Mouse (Mus musculus): ENCODE measurements around the gene Olfr1197. TPM values are rescaled to one million over a fixed set of nuclear protein-coding genes. Genes with fewer than 3 reads are reported as not detected.

Olfr1197 gene
- not detected in 2 replicates for polyA plus RNA-seq (2015; fragmentation: Nextera tagmentation; extraction: Ambion mirVana)

DNA sequence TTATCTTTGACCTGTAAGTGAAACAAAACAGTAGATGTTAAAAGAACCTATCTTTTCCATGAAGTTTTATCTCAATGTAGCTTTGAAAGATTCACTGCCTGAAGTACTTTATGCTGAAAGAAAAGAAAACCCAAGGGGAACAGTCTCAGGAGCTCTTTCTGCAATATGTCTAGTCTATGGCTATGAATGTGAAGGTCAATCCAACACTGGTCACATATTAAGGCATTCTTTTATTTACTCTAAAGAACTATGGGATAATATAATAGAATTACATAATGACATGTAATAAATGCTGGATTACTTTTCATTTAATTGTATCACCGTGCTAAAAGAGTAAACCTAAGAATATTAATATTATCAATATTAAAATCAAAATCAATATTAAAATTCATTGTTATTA lies at the start of gene Olfr1197:
Gene Olfr1197 (minus strand): TSS at position 101 of the 400 bp plus-strand sequence.
- Histone ChIP-seq H3K27ac (replicated peaks) (no peak within 1 kb of the TSS), H3K27me3 (no peaks in the 10 kb centered on the region), H3K4me1 (replicated peaks) (no peaks in the 10 kb centered on the region), H3K36me3 (no peaks in the 10 kb centered on the region), H3K4me3 (no peak within 1 kb of the TSS), H3K4me2 (no peak within 1 kb of the TSS), H3K9me3 (no peaks in the 10 kb centered on the region), H3K9ac (no peak within 1 kb of the TSS)
- ATAC-seq (ENCODE audit: low FRiP score, low read depth): no peak
- WGBS: 82% methylated on average over 1 of the region's 1 CpGs

- ATAC-seq (ENCODE audit: low FRiP score, low read depth): no peak
- 81% methylated on average over 2 of the region's 2 CpGs for WGBS
- no peak within 1 kb of the TSS for H3K27ac ChIP-seq (replicated peaks)
- no peaks in the 10 kb centered on the region for H3K36me3 ChIP-seq
- no peaks in the 10 kb centered on the region for H3K4me1 ChIP-seq (replicated peaks)
- no peaks in the 10 kb centered on the region for H3K9me3 ChIP-seq
- H3K4me2 ChIP-seq: no peak within 1 kb of the TSS
- no peak within 1 kb of the TSS for H3K9ac ChIP-seq
- no peak within 1 kb of the TSS for H3K4me3 ChIP-seq
- H3K27me3 ChIP-seq: no peaks in the 10 kb centered on the region
These were observed 38.2 kb upstream of the Olfr1197 start, which contains the start of gene Olfr1200 for GRCm38 (mm10) chr2:88770388-88770787. Gene Olfr1200, minus strand, starts transcription at chr2:88770488.

DNA sequence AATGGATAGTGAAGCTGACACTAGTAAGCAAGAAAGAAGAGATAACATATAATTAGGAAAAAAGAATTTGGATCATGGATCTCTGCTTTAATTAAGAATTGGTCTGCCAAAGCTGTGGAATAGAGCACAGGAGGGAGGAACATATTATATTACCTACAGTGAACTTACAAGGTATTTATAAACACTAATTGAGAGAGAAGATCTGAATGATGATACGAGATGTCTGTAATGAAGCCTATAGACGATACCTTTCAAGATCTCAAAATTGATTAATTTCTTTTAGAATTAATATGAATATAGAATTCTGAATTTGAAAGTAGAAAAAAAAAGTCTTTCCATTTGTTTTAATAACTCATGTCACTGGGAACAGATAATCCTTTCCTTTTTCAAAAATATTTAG lies 28.2 kb upstream of the Olfr1197 start, which contains the start of gene Olfr1199:
Gene Olfr1199 (minus strand): TSS at position 101 of the 400 bp plus-strand sequence.
- H3K27ac ChIP-seq (replicated peaks): no peak within 1 kb of the TSS
- H3K27me3 ChIP-seq: no peaks in the 10 kb centered on the region
- no peak within 1 kb of the TSS for H3K4me2 ChIP-seq
- no peaks in the 10 kb centered on the region for H3K4me1 ChIP-seq (replicated peaks)
- 94% methylated on average over 2 of the region's 2 CpGs for WGBS
- no peak within 1 kb of the TSS for H3K9ac ChIP-seq
- no peak within 1 kb of the TSS for H3K4me3 ChIP-seq
- no peaks in the 10 kb centered on the region for H3K36me3 ChIP-seq
- ATAC-seq (ENCODE audit: low FRiP score, low read depth): no peak
- H3K9me3 ChIP-seq: no peaks in the 10 kb centered on the region

GRCm38 (mm10) chr2:88751270-88751669 lies 19.1 kb upstream of the Olfr1197 start, which contains the start of gene Olfr1198:
Gene Olfr1198, minus strand, starts transcription at chr2:88751370.
- H3K36me3 ChIP-seq: no peaks in the 10 kb centered on the region
- no peaks in the 10 kb centered on the region for H3K9me3 ChIP-seq
- ATAC-seq (ENCODE audit: low FRiP score, low read depth): no peak
- 78% methylated on average over 2 of the region's 2 CpGs for WGBS
- no peak within 1 kb of the TSS for H3K4me3 ChIP-seq
- no peak within 1 kb of the TSS for H3K27ac ChIP-seq (replicated peaks)
- H3K9ac ChIP-seq: no peak within 1 kb of the TSS
- H3K4me1 ChIP-seq (replicated peaks): no peaks in the 10 kb centered on the region
- H3K4me2 ChIP-seq: no peak within 1 kb of the TSS
- H3K27me3 ChIP-seq: no peaks in the 10 kb centered on the region

- Histone ChIP-seq H3K4me2 (no peak overlapping the region), H3K27ac (replicated peaks) (no peak overlapping the region), H3K27me3 (no peaks in the 10 kb centered on the region), H3K4me3 (no peak overlapping the region), H3K36me3 (no peaks in the 10 kb centered on the region), H3K9ac (no peak overlapping the region), H3K9me3 (no peaks in the 10 kb centered on the region), H3K4me1 (replicated peaks) (no peaks in the 10 kb centered on the region)
- no peak for ATAC-seq (ENCODE audit: low FRiP score, low read depth)
- WGBS: 75% methylated on average over 3 of the region's 3 CpGs
These were observed 11.2 kb upstream of the Olfr1197 start for GRCm38 (mm10) chr2:88743379-88743778.

GRCm38 (mm10) chr2:88704497-88704896 lies 27.7 kb downstream of the Olfr1197 start, which contains the start of gene Olfr1196:
Gene Olfr1196, minus strand, starts transcription at chr2:88704597.
- Histone ChIP-seq H3K9ac (no peak within 1 kb of the TSS), H3K27ac (replicated peaks) (no peak within 1 kb of the TSS), H3K36me3 (no peaks in the 10 kb centered on the region), H3K4me3 (no peak within 1 kb of the TSS), H3K9me3 (no peaks in the 10 kb centered on the region), H3K27me3 (no peaks in the 10 kb centered on the region), H3K4me2 (no peak within 1 kb of the TSS), H3K4me1 (replicated peaks) (no peaks in the 10 kb centered on the region)
- 80% methylated on average over 2 of the region's 2 CpGs for WGBS
- ATAC-seq (ENCODE audit: low FRiP score, low read depth): no peak

GRCm38 (mm10) chr2:88689087-88689486 lies 43.1 kb downstream of the Olfr1197 start, which contains the start of gene Olfr1195:
Gene Olfr1195, minus strand, starts transcription at chr2:88689187.
- no peaks in the 10 kb centered on the region for H3K27me3 ChIP-seq
- no peaks in the 10 kb centered on the region for H3K4me1 ChIP-seq (replicated peaks)
- no peak within 1 kb of the TSS for H3K4me3 ChIP-seq
- H3K27ac ChIP-seq (replicated peaks): no peak within 1 kb of the TSS
- H3K36me3 ChIP-seq: no peaks in the 10 kb centered on the region
- no peak for ATAC-seq (ENCODE audit: low FRiP score, low read depth)
- no peaks in the 10 kb centered on the region for H3K9me3 ChIP-seq
- no peak within 1 kb of the TSS for H3K9ac ChIP-seq
- H3K4me2 ChIP-seq: no peak within 1 kb of the TSS

Other genes with a start within 250 kb of the Olfr1197 start
- gene Olfr1184, start 248.8 kb downstream of the Olfr1197 start, polyA plus RNA-seq (2015; fragmentation: Nextera tagmentation; extraction: Ambion mirVana): not detected in 2 replicates
- not detected in 2 replicates for gene Olfr1185-ps1, start 239.0 kb downstream of the Olfr1197 start, polyA plus RNA-seq (2015; fragmentation: Nextera tagmentation; extraction: Ambion mirVana)
- gene Olfr1186, start 213.8 kb downstream of the Olfr1197 start, polyA plus RNA-seq (2015; fragmentation: Nextera tagmentation; extraction: Ambion mirVana): not detected in 2 replicates
- gene Olfr1188, start 175.4 kb downstream of the Olfr1197 start, polyA plus RNA-seq (2015; fragmentation: Nextera tagmentation; extraction: Ambion mirVana): not detected in 2 replicates
- gene Olfr1189, start 145.9 kb downstream of the Olfr1197 start, polyA plus RNA-seq (2015; fragmentation: Nextera tagmentation; extraction: Ambion mirVana): not detected in 2 replicates
- gene Olfr1191-ps1, start 91.8 kb downstream of the Olfr1197 start, polyA plus RNA-seq (2015; fragmentation: Nextera tagmentation; extraction: Ambion mirVana): not detected in 2 replicates
- gene Olfr1192-ps1, start 83.9 kb downstream of the Olfr1197 start, polyA plus RNA-seq (2015; fragmentation: Nextera tagmentation; extraction: Ambion mirVana): not detected in 2 replicates
- gene Olfr1193, start 56.7 kb downstream of the Olfr1197 start, polyA plus RNA-seq (2015; fragmentation: Nextera tagmentation; extraction: Ambion mirVana): not detected in 2 replicates
- not detected in 2 replicates for gene Olfr1195, start 43.2 kb downstream of the Olfr1197 start, polyA plus RNA-seq (2015; fragmentation: Nextera tagmentation; extraction: Ambion mirVana)
- gene Olfr1196, start 27.8 kb downstream of the Olfr1197 start, polyA plus RNA-seq (2015; fragmentation: Nextera tagmentation; extraction: Ambion mirVana): not detected in 2 replicates
- gene Olfr1198, start 19.0 kb upstream of the Olfr1197 start, polyA plus RNA-seq (2015; fragmentation: Nextera tagmentation; extraction: Ambion mirVana): not detected in 2 replicates
- gene Olfr1199, start 28.1 kb upstream of the Olfr1197 start, polyA plus RNA-seq (2015; fragmentation: Nextera tagmentation; extraction: Ambion mirVana): not detected in 2 replicates
- not detected in 2 replicates for gene Olfr1200, start 38.1 kb upstream of the Olfr1197 start, polyA plus RNA-seq (2015; fragmentation: Nextera tagmentation; extraction: Ambion mirVana)
- not detected in 2 replicates for gene Olfr1201, start 60.7 kb upstream of the Olfr1197 start, polyA plus RNA-seq (2015; fragmentation: Nextera tagmentation; extraction: Ambion mirVana)
- 0.04 TPM in 1 of 2 replicates, not detected in the other for gene Olfr1202, start 82.1 kb upstream of the Olfr1197 start, polyA plus RNA-seq (2015; fragmentation: Nextera tagmentation; extraction: Ambion mirVana)
- gene Olfr1205, start 97.4 kb upstream of the Olfr1197 start, polyA plus RNA-seq (2015; fragmentation: Nextera tagmentation; extraction: Ambion mirVana): not detected in 2 replicates
- not detected in 2 replicates for gene Olfr1204, start 116.9 kb upstream of the Olfr1197 start, polyA plus RNA-seq (2015; fragmentation: Nextera tagmentation; extraction: Ambion mirVana)
- gene Olfr1206, start 130.9 kb upstream of the Olfr1197 start, polyA plus RNA-seq (2015; fragmentation: Nextera tagmentation; extraction: Ambion mirVana): not detected in 2 replicates
- gene Olfr1208, start 169.9 kb upstream of the Olfr1197 start, polyA plus RNA-seq (2015; fragmentation: Nextera tagmentation; extraction: Ambion mirVana): not detected in 2 replicates
- gene Olfr1209, start 182.8 kb upstream of the Olfr1197 start, polyA plus RNA-seq (2015; fragmentation: Nextera tagmentation; extraction: Ambion mirVana): not detected in 2 replicates
- not detected in 2 replicates for gene Olfr1211, start 205.7 kb upstream of the Olfr1197 start, polyA plus RNA-seq (2015; fragmentation: Nextera tagmentation; extraction: Ambion mirVana)
- gene Olfr1212, start 221.6 kb upstream of the Olfr1197 start, polyA plus RNA-seq (2015; fragmentation: Nextera tagmentation; extraction: Ambion mirVana): not detected in 2 replicates
- gene Gm13762, start 247.9 kb upstream of the Olfr1197 start, polyA plus RNA-seq (2015; fragmentation: Nextera tagmentation; extraction: Ambion mirVana): not detected in 2 replicates

All from hindbrain, embryonic 15.5 days (tissue).